ENCODE assay signal across 31 mouse cellular contexts in the genomic region with DNA sequence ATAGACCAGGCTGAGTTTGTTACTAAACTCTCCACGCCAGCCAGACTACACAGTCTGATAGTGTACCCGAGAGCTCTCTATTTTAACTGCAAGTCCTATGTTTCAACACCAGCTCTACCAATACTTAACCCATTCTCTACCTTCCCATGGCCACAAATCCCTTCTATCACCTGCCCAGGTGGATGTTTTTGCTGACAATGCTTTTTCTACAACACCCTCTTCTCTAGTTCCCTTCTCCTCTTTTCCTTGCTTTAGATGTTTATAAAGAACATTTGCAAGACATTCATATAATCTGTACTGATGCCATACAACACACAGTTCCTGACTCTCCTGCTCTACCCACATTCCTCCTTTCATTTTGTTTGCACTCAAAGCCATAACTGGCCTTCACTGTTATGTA.
"Had no signal": no experiment of that assay in that cellular context is flagged by ENCODE, and none has a peak within 500 bp of the region (broad histone marks: within the 10 kb centered on the region; RNA-seq: fewer than 3 reads in every experiment).

No protein-coding gene starts in this region.

- DNase-seq: heart, postnatal 10 days; heart, postnatal 14 days; heart, postnatal 36 days; heart, postnatal 4 days; kidney, adult 11 months; kidney, adult 18-20 months; kidney, adult 2 months; kidney, adult 8-10 months; kidney, adult 9 months; kidney, postnatal 10 days; kidney, postnatal 14 days; kidney, postnatal 25 days; kidney, postnatal 36 days; kidney, postnatal 4 days; layer of hippocampus, adult 9-11 months; layer of hippocampus, postnatal 36 days had no signal

- H3K4me1 ChIP-seq: hindbrain, embryonic 13.5 days; hindbrain, embryonic 15.5 days had no signal

- H3K9ac ChIP-seq: heart, embryonic 12.5 days; heart, embryonic 13.5 days; heart, embryonic 15.5 days; hindbrain, embryonic 12.5 days; hindbrain, embryonic 13.5 days; hindbrain, embryonic 14.5 days; hindbrain, embryonic 15.5 days; intestine, embryonic 15.5 days; kidney, embryonic 15.5 days had no signal

- H3K27me3 ChIP-seq: heart, embryonic 12.5 days; heart, embryonic 13.5 days; heart, embryonic 15.5 days; hindbrain, embryonic 12.5 days; hindbrain, embryonic 13.5 days; hindbrain, embryonic 15.5 days; intestine, embryonic 15.5 days; kidney, embryonic 15.5 days had no signal

- H3K4me2 ChIP-seq: heart, embryonic 11.5 days; heart, embryonic 12.5 days; heart, embryonic 13.5 days; heart, embryonic 15.5 days; hindbrain, embryonic 12.5 days; hindbrain, embryonic 13.5 days; hindbrain, embryonic 14.5 days; hindbrain, embryonic 15.5 days; intestine, embryonic 15.5 days; kidney, embryonic 15.5 days had no signal

- H3K36me3 ChIP-seq: heart, embryonic 12.5 days; heart, embryonic 13.5 days; heart, embryonic 15.5 days; hindbrain, embryonic 10.5 days; hindbrain, embryonic 12.5 days; hindbrain, embryonic 13.5 days; hindbrain, embryonic 15.5 days; intestine, embryonic 15.5 days; kidney, embryonic 15.5 days had no signal

- H3K9me3 ChIP-seq: heart, embryonic 12.5 days; heart, embryonic 13.5 days; heart, embryonic 15.5 days; hindbrain, embryonic 10.5 days; hindbrain, embryonic 12.5 days; hindbrain, embryonic 13.5 days; hindbrain, embryonic 15.5 days; intestine, embryonic 15.5 days; kidney, embryonic 15.5 days had no signal

- H3K27ac ChIP-seq: heart, embryonic 13.5 days; heart, embryonic 15.5 days; hindbrain, embryonic 10.5 days; hindbrain, embryonic 12.5 days; hindbrain, embryonic 13.5 days; hindbrain, embryonic 14.5 days; hindbrain, embryonic 15.5 days; hindbrain, postnatal 0 days; intestine, embryonic 15.5 days; kidney, embryonic 15.5 days; kidney, postnatal 0 days; layer of hippocampus, adult 2 months; left cerebral cortex, adult 2 months had no signal

- H3K4me3 ChIP-seq: heart, embryonic 12.5 days; heart, embryonic 13.5 days; heart, embryonic 15.5 days; hindbrain, embryonic 10.5 days; hindbrain, embryonic 12.5 days; hindbrain, embryonic 13.5 days; hindbrain, embryonic 15.5 days; intestine, embryonic 15.5 days; kidney, embryonic 15.5 days; layer of hippocampus, adult 2 months; left cerebral cortex, adult 2 months had no signal
